Mouse (Mus musculus): Measurements from ENCODE around the gene Tmem35b.
A peak's percentile ranks its signal among the peaks of the same experiment; 100 is the strongest.
"Not testable (repeated sequence)": the region's sequence is repeated elsewhere in the genome, so short reads cannot be mapped to it uniquely, and the experiment has no call there.

Gene Tmem35b

GRCm38 (mm10) chr4:127123391-127123790 lies at the start of gene Tmem35b:
TSS of gene Tmem35b (plus strand) at chr4:127123691.
- DNase-seq = no peak

- no peak for DNase-seq
Measured at GRCm38 (mm10) chr4:127074915-127075314, 48.6 kb upstream of the Tmem35b start.

GRCm38 (mm10) chr4:127076875-127077548 lies 46.5 kb upstream of the Tmem35b start, which contains the start of gene Zmym6:
TSS of gene Zmym6 (plus strand) at chr4:127077383.
- peak; percentile 91 to 95 for DNase-seq

- no peak for DNase-seq
Measured at GRCm38 (mm10) chr4:127080806-127081205, 42.7 kb upstream of the Tmem35b start.

GRCm38 (mm10) chr4:127083131-127083530 lies 40.4 kb upstream of the Tmem35b start:
- no peak for DNase-seq

GRCm38 (mm10) chr4:127085761-127086160 lies 37.7 kb upstream of the Tmem35b start:
- DNase-seq = no peak

- DNase-seq = no peak
Measured at GRCm38 (mm10) chr4:127091188-127091587, 32.3 kb upstream of the Tmem35b start.

GRCm38 (mm10) chr4:127095090-127095489 lies 28.4 kb upstream of the Tmem35b start:
- DNase-seq = peak; percentile 27 to 44

- DNase-seq = not testable (repeated sequence)
Measured at GRCm38 (mm10) chr4:127099552-127099951, 23.9 kb upstream of the Tmem35b start.

- DNase-seq = no peak
Measured at GRCm38 (mm10) chr4:127107566-127107965, 15.9 kb upstream of the Tmem35b start.

GRCm38 (mm10) chr4:127110570-127110969 lies 12.9 kb upstream of the Tmem35b start:
- DNase-seq = no peak

- DNase-seq = no peak
Measured at GRCm38 (mm10) chr4:127124331-127124730, 840 bp downstream of the Tmem35b start.

GRCm38 (mm10) chr4:127125834-127126463 lies 2.5 kb downstream of the Tmem35b start:
- peak; percentile 89 for DNase-seq

- DNase-seq = no peak
Measured at GRCm38 (mm10) chr4:127134687-127135086, 11.2 kb downstream of the Tmem35b start.

GRCm38 (mm10) chr4:127137591-127137990 lies 14.1 kb downstream of the Tmem35b start:
- DNase-seq = no peak

GRCm38 (mm10) chr4:127138486-127138885 lies 15.0 kb downstream of the Tmem35b start:
- no peak for DNase-seq

- DNase-seq = no peak
Measured at GRCm38 (mm10) chr4:127150031-127150430, 26.5 kb downstream of the Tmem35b start.

GRCm38 (mm10) chr4:127153345-127153744 lies 29.9 kb downstream of the Tmem35b start:
- no peak for DNase-seq

GRCm38 (mm10) chr4:127155757-127156156 lies 32.3 kb downstream of the Tmem35b start:
- no peak for DNase-seq

GRCm38 (mm10) chr4:127157746-127158145 lies 34.3 kb downstream of the Tmem35b start:
- DNase-seq = no peak

GRCm38 (mm10) chr4:127163926-127164325 lies 40.4 kb downstream of the Tmem35b start:
- DNase-seq = no peak

GRCm38 (mm10) chr4:127167096-127167495 lies 43.6 kb downstream of the Tmem35b start:
- no peak for DNase-seq

- no peak for DNase-seq
Measured at GRCm38 (mm10) chr4:127167731-127168130, 44.2 kb downstream of the Tmem35b start.

- DNase-seq = peak; percentile 2 to 17
Measured at GRCm38 (mm10) chr4:127168211-127168913, 44.9 kb downstream of the Tmem35b start.
